Comparison of ENCODE assay signal across 8 mouse cellular contexts in the genomic region with DNA sequence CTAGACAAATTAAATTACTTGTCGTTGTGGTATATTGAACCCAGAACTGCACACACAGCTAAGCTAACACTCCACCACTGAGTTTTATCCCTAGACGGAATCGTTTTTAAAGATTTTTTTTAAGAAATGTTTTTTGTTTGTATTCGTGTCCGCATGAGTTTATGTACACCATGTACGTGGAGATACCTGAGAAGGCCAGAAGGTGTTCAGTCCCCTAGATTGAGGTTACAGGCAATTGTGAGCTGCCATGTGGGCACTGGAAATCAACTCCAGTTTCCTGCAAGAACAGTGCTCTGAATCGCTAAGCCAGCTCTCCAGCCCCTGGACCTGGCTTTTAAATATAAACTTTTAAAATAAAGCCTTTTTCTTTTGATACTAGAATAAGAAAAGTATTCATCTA. TPM values are rescaled to one million over a fixed set of nuclear protein-coding genes. Genes with fewer than 3 reads are reported as not detected.
DNase-seq lines count a peak whose midpoint lies in the region; ATAC-seq and TF ChIP-seq lines count a peak whose summit lies in the region.

No protein-coding gene starts in this region.

- TF ChIP-seq CTCF in lung, postnatal 0 days (IDR thresholded peaks at IDR 0.05) = no peak

- H3K9ac ChIP-seq in lung, postnatal 0 days (replicated peaks; ENCODE audit: low read depth) = no peak overlapping the region
- no peak overlapping the region for H3K9ac ChIP-seq in limb, embryonic 12.5 days (replicated peaks)
- H3K9ac ChIP-seq in stomach, embryonic 15.5 days = no peak overlapping the region

- peaks cover 4% of the 10 kb centered on the region; the same call in 1 of the 2 replicates for H3K4me1 ChIP-seq in lung, postnatal 0 days (ENCODE audit: insufficient read depth, low read depth, low read length)
- peaks cover 18% of the 10 kb centered on the region for H3K4me1 ChIP-seq in limb, embryonic 12.5 days (replicated peaks)
- H3K4me1 ChIP-seq in stomach, embryonic 15.5 days = 0 out of 2 replicates have a peak, but pooled peaks cover 2% of the 10 kb centered on the region

- DNase-seq in cerebellum, adult 11 months = peak; percentile 12
- no peak for DNase-seq in lung, postnatal 0 days (ENCODE audit: low spot score)
- DNase-seq in lung, postnatal 14 days = no peak
- DNase-seq in left cerebral cortex, adult 9 months (ENCODE audit: low spot score in 2 of 2) = no peak
- DNase-seq in gastrocnemius, adult 8-10 months (ENCODE audit: low spot score in 2 of 2) = no peak

- no peaks in the 10 kb centered on the region for H3K27me3 ChIP-seq in lung, postnatal 0 days (replicated peaks; ENCODE audit: insufficient read depth, low read length)
- no peaks in the 10 kb centered on the region; the same call in 1 of the 2 replicates for H3K27me3 ChIP-seq in limb, embryonic 12.5 days
- H3K27me3 ChIP-seq in stomach, embryonic 15.5 days (replicated peaks) = no peaks in the 10 kb centered on the region

- 70% methylated on average over 7 of the region's 7 CpGs for WGBS in lung, postnatal 0 days
- WGBS in limb, embryonic 12.5 days = 64% methylated on average over 7 of the region's 7 CpGs
- 66% methylated on average over 7 of the region's 7 CpGs for WGBS in stomach, embryonic 15.5 days

- peak overlapping the region; percentile 77; the same call in 1 of the 2 replicates for H3K4me2 ChIP-seq in lung, postnatal 0 days (replicated peaks; ENCODE audit: low read depth, low read length)
- H3K4me2 ChIP-seq in limb, embryonic 12.5 days = peak overlapping the region; percentile 68
- H3K4me2 ChIP-seq in stomach, embryonic 15.5 days = peak overlapping the region; percentile 69

- ATAC-seq in cerebellum, adult (ENCODE audit: insufficient number of reproducible peaks, low FRiP score, low TSS enrichment) = no peak
- no peak for ATAC-seq in lung, postnatal 0 days
- ATAC-seq in limb, embryonic 12.5 days (ENCODE audit: insufficient number of reproducible peaks, insufficient read depth, low FRiP score, low TSS enrichment, low read depth) = no peak
- ATAC-seq in stomach, embryonic 15.5 days (ENCODE audit: insufficient read depth, low FRiP score, low read depth) = no peak

- H3K27ac ChIP-seq in lung, postnatal 0 days (ENCODE audit: low read length) = no peak overlapping the region
- H3K27ac ChIP-seq in limb, embryonic 12.5 days = no peak overlapping the region
- peak overlapping the region; percentile 100; the same call in 1 of the 2 replicates for H3K27ac ChIP-seq in stomach, embryonic 15.5 days

- no peak for TF ChIP-seq EP300 in lung, postnatal 0 days (IDR thresholded peaks at IDR 0.05)

- H3K9me3 ChIP-seq in lung, postnatal 0 days (ENCODE audit: low read length) = no peaks in the 10 kb centered on the region
- H3K9me3 ChIP-seq in limb, embryonic 12.5 days = no peaks in the 10 kb centered on the region
- H3K9me3 ChIP-seq in stomach, embryonic 15.5 days = no peaks in the 10 kb centered on the region

- no peaks in the 10 kb centered on the region for H3K36me3 ChIP-seq in lung, postnatal 0 days (ENCODE audit: insufficient read depth, low read length)
- H3K36me3 ChIP-seq in limb, embryonic 12.5 days = no peaks in the 10 kb centered on the region
- no peaks in the 10 kb centered on the region for H3K36me3 ChIP-seq in stomach, embryonic 15.5 days

- H3K4me3 ChIP-seq in lung, postnatal 0 days (ENCODE audit: low read depth, low read length) = no peak overlapping the region; the same call in 1 of the 2 replicates
- H3K4me3 ChIP-seq in limb, embryonic 12.5 days (replicated peaks) = no peak overlapping the region
- H3K4me3 ChIP-seq in stomach, embryonic 15.5 days (replicated peaks) = peak overlapping the region; percentile 94

RNA-seq across cellular contexts. Expression of a gene that starts 2.1 kb away (rescaled TPM):
- 9.5 and 12.1 TPM in 2 replicates for polyA plus RNA-seq in lung, postnatal 0 days (2015; fragmentation: Nextera tagmentation; extraction: Ambion mirVana)
- polyA plus RNA-seq in limb, embryonic 12.5 days (2016; fragmentation: Nextera tagmentation; extraction: Ambion mirVana) = 16.8 and 16.9 TPM in 2 replicates
- polyA plus RNA-seq in stomach, embryonic 15.5 days (2015; fragmentation: Nextera tagmentation; extraction: Ambion mirVana) = 13.4 and 14.2 TPM in 2 replicates
- 10 to 100 TPM; 36.8 to 51.8 (median 38.1) TPM for total RNA-seq in gastrocnemius, adult 8-10 months (2022)

RNA-seq across cellular contexts. Expression of a gene that starts 15.2 kb away (rescaled TPM):
- not detected in 2 replicates for polyA plus RNA-seq in lung, postnatal 0 days (2015; fragmentation: Nextera tagmentation; extraction: Ambion mirVana)
- polyA plus RNA-seq in limb, embryonic 12.5 days (2016; fragmentation: Nextera tagmentation; extraction: Ambion mirVana) = not detected in 2 replicates
- polyA plus RNA-seq in stomach, embryonic 15.5 days (2015; fragmentation: Nextera tagmentation; extraction: Ambion mirVana) = 0.09 TPM in 1 of 2 replicates, not detected in the other
- total RNA-seq in gastrocnemius, adult 8-10 months (2022) = under 1 TPM in 2 of 4 experiments, not detected in 2; 0.17 to 0.29 TPM
